Mouse (Mus musculus): Measurements from ENCODE around the gene Rps2. TPM values are rescaled to one million over a fixed set of nuclear protein-coding genes. Genes with fewer than 3 reads are reported as not detected.

Gene Rps2
- polyA plus RNA-seq, 2 experiments = 1,722 to 2,709 TPM

GRCm38 (mm10) chr17:24738238-24738637 lies 20.3 kb downstream of the Rps2 start:
- ATAC-seq (ENCODE audit: low FRiP score, low read depth) (no peak), DNase-seq (ENCODE audit: low spot score) (no peak)
- Histone ChIP-seq H3K27me3 (ENCODE audit: control insufficient read depth, insufficient read depth, low read length) (no peaks in the 10 kb centered on the region), H3K4me1 (ENCODE audit: control insufficient read depth, insufficient read depth, low read length) (peaks cover 10% of the 10 kb centered on the region), H3K36me3 (ENCODE audit: control insufficient read depth, insufficient read depth, low read length) (peaks cover 9% of the 10 kb centered on the region; the same call in 1 of the 2 replicates), H3K4me2 (replicated peaks; ENCODE audit: low read depth, low read length, severe bottlenecking) (0 out of 2 replicates have a peak overlapping the region, but pooled peaks have one; percentile 3), H3K9me3 (ENCODE audit: control insufficient read depth, low read length) (no peaks in the 10 kb centered on the region), H3K4me3 (replicated peaks; ENCODE audit: low read length) (no peak overlapping the region), H3K27ac (replicated peaks; ENCODE audit: low read depth, low read length) (no peak overlapping the region), H3K9ac (ENCODE audit: low read depth, low read length, severe bottlenecking) (no peak overlapping the region)
- WGBS = 87% methylated on average over 4 of the region's 4 CpGs
- TF ChIP-seq POLR2A (IDR thresholded peaks at IDR 0.05; ENCODE audit: borderline replicate concordance, extremely low read depth, insufficient read depth, insufficient read length) = no peak

DNA sequence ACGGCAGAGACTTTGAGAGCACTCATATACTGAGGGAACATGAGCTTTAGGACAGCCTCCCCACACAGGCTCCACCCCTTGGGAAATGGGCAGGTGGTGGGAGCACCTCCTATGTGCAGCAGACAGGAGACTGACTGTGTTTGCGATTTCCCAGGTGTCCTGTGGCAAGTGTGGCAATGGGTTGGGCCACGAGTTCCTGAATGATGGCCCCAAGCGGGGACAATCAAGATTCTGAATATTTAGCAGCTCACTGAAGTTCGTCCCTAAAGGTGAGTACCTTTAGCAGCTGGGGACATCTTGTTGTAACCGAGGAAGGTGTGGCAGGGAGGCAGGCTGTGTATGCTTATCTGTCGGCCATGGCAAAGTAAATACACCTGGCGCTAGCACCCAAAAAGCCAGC lies 22.0 kb downstream of the Rps2 start:
- H3K4me1 ChIP-seq (ENCODE audit: control insufficient read depth, insufficient read depth, low read length) = peaks cover 10% of the 10 kb centered on the region
- no peak overlapping the region for H3K9ac ChIP-seq (ENCODE audit: low read depth, low read length, severe bottlenecking)
- ATAC-seq (ENCODE audit: low FRiP score, low read depth) (no peak), DNase-seq (ENCODE audit: low spot score) (no peak)
- H3K27me3 ChIP-seq (ENCODE audit: control insufficient read depth, insufficient read depth, low read length) = no peaks in the 10 kb centered on the region
- no peak overlapping the region for H3K4me2 ChIP-seq (replicated peaks; ENCODE audit: low read depth, low read length, severe bottlenecking)
- H3K36me3 ChIP-seq (ENCODE audit: control insufficient read depth, insufficient read depth, low read length) = peaks cover 9% of the 10 kb centered on the region; the same call in 1 of the 2 replicates
- H3K27ac ChIP-seq (replicated peaks; ENCODE audit: low read depth, low read length) = no peak overlapping the region
- H3K9me3 ChIP-seq (ENCODE audit: control insufficient read depth, low read length) = no peaks in the 10 kb centered on the region
- 82% methylated on average over 8 of the region's 8 CpGs for whole genome bisulfite sequencing
- no peak overlapping the region for H3K4me3 ChIP-seq (replicated peaks; ENCODE audit: low read length)
- TF ChIP-seq POLR2A (IDR thresholded peaks at IDR 0.05; ENCODE audit: borderline replicate concordance, extremely low read depth, insufficient read depth, insufficient read length) = no peak

GRCm38 (mm10) chr17:24742307-24742706 lies 24.4 kb downstream of the Rps2 start:
- no peak overlapping the region for H3K4me2 ChIP-seq (replicated peaks; ENCODE audit: low read depth, low read length, severe bottlenecking)
- no peak for ATAC-seq (ENCODE audit: low FRiP score, low read depth)
- H3K9ac ChIP-seq (ENCODE audit: low read depth, low read length, severe bottlenecking) = no peak overlapping the region
- WGBS = 82% methylated on average over 8 of the region's 8 CpGs
- TF ChIP-seq POLR2A (IDR thresholded peaks at IDR 0.05; ENCODE audit: borderline replicate concordance, extremely low read depth, insufficient read depth, insufficient read length) = no peak
- no peaks in the 10 kb centered on the region for H3K9me3 ChIP-seq (ENCODE audit: control insufficient read depth, low read length)
- no peaks in the 10 kb centered on the region for H3K27me3 ChIP-seq (ENCODE audit: control insufficient read depth, insufficient read depth, low read length)
- no peak for DNase-seq (ENCODE audit: low spot score)
- H3K27ac ChIP-seq (replicated peaks; ENCODE audit: low read depth, low read length) = no peak overlapping the region
- peaks cover 3% of the 10 kb centered on the region; the same call in 1 of the 2 replicates for H3K4me1 ChIP-seq (ENCODE audit: control insufficient read depth, insufficient read depth, low read length)
- H3K4me3 ChIP-seq (replicated peaks; ENCODE audit: low read length) = no peak overlapping the region
- H3K36me3 ChIP-seq (ENCODE audit: control insufficient read depth, insufficient read depth, low read length) = peaks cover 9% of the 10 kb centered on the region; the same call in 1 of the 2 replicates

DNA sequence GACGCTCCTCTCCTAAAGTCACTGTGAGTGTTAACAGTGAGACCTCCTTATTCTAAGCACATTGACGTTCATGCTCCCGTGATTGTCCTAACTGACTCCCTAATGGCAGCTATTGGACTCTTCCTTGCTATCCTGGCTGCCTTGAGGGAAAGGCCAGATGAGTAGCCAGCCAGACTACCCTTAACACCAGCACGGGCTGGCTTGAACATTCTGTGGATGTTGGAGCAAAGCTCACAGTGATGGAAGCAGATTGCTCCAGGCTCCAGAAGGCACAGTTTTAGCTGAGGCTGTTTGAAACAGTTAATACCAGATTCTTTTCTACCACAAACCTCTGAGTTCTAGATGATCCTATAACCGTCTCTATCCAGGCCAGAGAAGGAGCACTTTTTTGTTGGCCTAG lies 26.0 kb downstream of the Rps2 start:
- Histone ChIP-seq H3K4me1 (ENCODE audit: control insufficient read depth, insufficient read depth, low read length) (no peaks in the 10 kb centered on the region; the same call in 1 of the 2 replicates), H3K9ac (ENCODE audit: low read depth, low read length, severe bottlenecking) (no peak overlapping the region), H3K27me3 (ENCODE audit: control insufficient read depth, insufficient read depth, low read length) (no peaks in the 10 kb centered on the region), H3K4me3 (replicated peaks; ENCODE audit: low read length) (no peak overlapping the region), H3K4me2 (replicated peaks; ENCODE audit: low read depth, low read length, severe bottlenecking) (no peak overlapping the region), H3K9me3 (ENCODE audit: control insufficient read depth, low read length) (no peaks in the 10 kb centered on the region), H3K36me3 (ENCODE audit: control insufficient read depth, insufficient read depth, low read length) (peaks cover 9% of the 10 kb centered on the region; the same call in 1 of the 2 replicates), H3K27ac (replicated peaks; ENCODE audit: low read depth, low read length) (no peak overlapping the region)
- 71% methylated on average over 5 of the region's 5 CpGs for WGBS
- TF ChIP-seq POLR2A (IDR thresholded peaks at IDR 0.05; ENCODE audit: borderline replicate concordance, extremely low read depth, insufficient read depth, insufficient read length) = no peak
- DNase-seq (ENCODE audit: low spot score) (no peak), ATAC-seq (ENCODE audit: low FRiP score, low read depth) (no peak)

DNA sequence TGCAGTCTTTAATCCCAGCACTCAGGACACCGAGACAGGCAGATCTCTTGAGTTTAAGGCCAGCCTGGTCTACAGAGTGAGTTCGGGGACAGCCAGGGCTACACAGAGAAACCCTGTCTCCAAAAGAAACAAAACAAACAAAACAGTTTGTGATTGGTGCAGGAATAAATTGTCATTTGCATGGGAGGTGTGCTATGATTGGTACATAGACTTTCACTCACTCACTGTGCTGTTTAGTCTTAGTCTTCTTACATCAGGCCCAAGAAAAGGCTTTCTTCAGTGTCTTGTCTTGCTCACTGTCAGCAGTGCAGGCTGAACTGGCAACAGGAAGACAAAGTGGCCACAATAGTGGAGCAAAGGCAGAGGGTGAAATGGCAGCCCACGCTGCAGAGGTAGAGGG lies 26.5 kb downstream of the Rps2 start:
- no peak for ATAC-seq (ENCODE audit: low FRiP score, low read depth)
- Histone ChIP-seq H3K9ac (ENCODE audit: low read depth, low read length, severe bottlenecking) (no peak overlapping the region), H3K36me3 (ENCODE audit: control insufficient read depth, insufficient read depth, low read length) (peaks cover 9% of the 10 kb centered on the region; the same call in 1 of the 2 replicates), H3K27ac (replicated peaks; ENCODE audit: low read depth, low read length) (no peak overlapping the region), H3K9me3 (ENCODE audit: control insufficient read depth, low read length) (no peaks in the 10 kb centered on the region), H3K27me3 (ENCODE audit: control insufficient read depth, insufficient read depth, low read length) (no peaks in the 10 kb centered on the region), H3K4me1 (ENCODE audit: control insufficient read depth, insufficient read depth, low read length) (no peaks in the 10 kb centered on the region; the same call in 1 of the 2 replicates), H3K4me2 (replicated peaks; ENCODE audit: low read depth, low read length, severe bottlenecking) (no peak overlapping the region), H3K4me3 (replicated peaks; ENCODE audit: low read length) (no peak overlapping the region)
- TF ChIP-seq POLR2A (IDR thresholded peaks at IDR 0.05; ENCODE audit: borderline replicate concordance, extremely low read depth, insufficient read depth, insufficient read length) = no peak
- WGBS = 70% methylated on average over 3 of the region's 3 CpGs
- no peak for DNase-seq (ENCODE audit: low spot score)

Measured in limb, embryonic 14.5 days (tissue).